Mouse (Mus musculus): ENCODE measurements around the gene Lgi4. TPM values are rescaled to one million over a fixed set of nuclear protein-coding genes. Genes with fewer than 3 reads are reported as not detected.

The Lgi4 gene
- polyA plus RNA-seq, 1 experiment: not detected

DNA sequence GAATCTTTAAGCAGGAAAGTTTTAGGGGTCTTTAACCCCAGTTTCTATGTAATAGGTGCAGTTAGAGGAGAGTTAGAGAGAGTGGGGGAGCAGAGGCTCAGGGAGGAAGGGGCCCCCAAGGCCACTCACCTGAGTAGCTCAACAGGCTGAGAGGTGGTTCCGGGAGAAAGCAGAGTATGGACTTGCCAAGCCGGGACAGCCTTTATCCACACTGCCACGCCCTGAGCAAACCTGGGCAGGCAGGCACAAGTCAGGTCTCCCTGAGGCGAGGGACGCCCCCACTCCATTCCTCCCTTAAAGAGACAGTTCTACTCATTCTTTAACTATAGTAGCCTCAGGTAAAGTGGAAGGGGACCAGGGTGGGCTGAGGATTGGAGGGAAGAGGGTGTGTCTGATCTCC lies 17.4 kb downstream of the Lgi4 start, which contains the start of gene Fxyd3:
Gene Fxyd3, minus strand, starts transcription at position 213 of the 400 bp plus-strand sequence.
- H3K36me3 ChIP-seq (ENCODE audit: control insufficient read depth, insufficient read depth): no peaks in the 10 kb centered on the region
- no peak within 1 kb of the TSS for H3K4me3 ChIP-seq
- TF ChIP-seq POLR2AphosphoS2 (IDR thresholded peaks at IDR 0.05; ENCODE audit: insufficient read length, low read depth): no peak
- no peak for TF ChIP-seq REST (IDR thresholded peaks at IDR 0.05; ENCODE audit: insufficient read depth, insufficient read length)
- no peak for TF ChIP-seq TCF12 (IDR thresholded peaks at IDR 0.05; ENCODE audit: insufficient read depth, poor library complexity, severe bottlenecking)
- TF ChIP-seq SRF (IDR thresholded peaks at IDR 0.05; ENCODE audit: control insufficient read depth, insufficient read length, low read depth): no peak
- TF ChIP-seq MYOD1 (IDR thresholded peaks at IDR 0.05; ENCODE audit: control insufficient read depth in 1 of 3, insufficient read length in 2 of 3, low read depth in 2 of 3): no peak
- no peak for TF ChIP-seq POLR2A (IDR thresholded peaks at IDR 0.05; ENCODE audit: insufficient read length, low read depth)
- TF ChIP-seq CEBPB (IDR thresholded peaks at IDR 0.05; ENCODE audit: insufficient read depth, poor library complexity, severe bottlenecking): no peak
- TF ChIP-seq USF1 (IDR thresholded peaks at IDR 0.05; ENCODE audit: low read depth): no peak
- no peak for TF ChIP-seq E2F4 (IDR thresholded peaks at IDR 0.05; ENCODE audit: insufficient read depth)
- no peak for TF ChIP-seq MYOG (IDR thresholded peaks at IDR 0.05; ENCODE audit: control insufficient read depth in 1 of 3, insufficient read depth in 1 of 3, insufficient read length in 2 of 3, low read depth in 2 of 3)
- no peak for TF ChIP-seq MAX (IDR thresholded peaks at IDR 0.05; ENCODE audit: low read depth)
- H3K27me3 ChIP-seq (ENCODE audit: control insufficient read depth, insufficient read depth, insufficient read length): peaks cover 9% of the 10 kb centered on the region
- H3K79me2 ChIP-seq (ENCODE audit: control insufficient read depth, insufficient read depth): no peaks in the 10 kb centered on the region
- no peak within 1 kb of the TSS for H3K4me2 ChIP-seq (ENCODE audit: low read depth)
- no peak within 1 kb of the TSS for H3ac ChIP-seq (ENCODE audit: control insufficient read depth, insufficient read length)

GRCm38 (mm10) chr7:31077470-31077869 lies 18.3 kb downstream of the Lgi4 start:
- no peaks in the 10 kb centered on the region for H3K36me3 ChIP-seq (ENCODE audit: control insufficient read depth, insufficient read depth)
- TF ChIP-seq E2F4 (IDR thresholded peaks at IDR 0.05; ENCODE audit: insufficient read depth): no peak
- no peaks in the 10 kb centered on the region for H3K79me2 ChIP-seq (ENCODE audit: control insufficient read depth, insufficient read depth)
- H3K4me2 ChIP-seq (ENCODE audit: low read depth): no peak overlapping the region
- no peak overlapping the region for H3ac ChIP-seq (ENCODE audit: control insufficient read depth, insufficient read length)
- H3K27me3 ChIP-seq (ENCODE audit: control insufficient read depth, insufficient read depth, insufficient read length): peaks cover 9% of the 10 kb centered on the region
- H3K4me3 ChIP-seq: no peak overlapping the region

- no peak overlapping the region for H3K4me3 ChIP-seq
- no peaks in the 10 kb centered on the region for H3K79me2 ChIP-seq (ENCODE audit: control insufficient read depth, insufficient read depth)
- no peaks in the 10 kb centered on the region for H3K36me3 ChIP-seq (ENCODE audit: control insufficient read depth, insufficient read depth)
- no peak overlapping the region for H3K4me2 ChIP-seq (ENCODE audit: low read depth)
- no peak for TF ChIP-seq SRF (IDR thresholded peaks at IDR 0.05; ENCODE audit: control insufficient read depth, insufficient read length, low read depth)
- no peak overlapping the region for H3ac ChIP-seq (ENCODE audit: control insufficient read depth, insufficient read length)
- peaks cover 9% of the 10 kb centered on the region for H3K27me3 ChIP-seq (ENCODE audit: control insufficient read depth, insufficient read depth, insufficient read length)
Measured at GRCm38 (mm10) chr7:31077885-31078445, 18.8 kb downstream of the Lgi4 start.

- H3K4me2 ChIP-seq (ENCODE audit: low read depth): no peak overlapping the region
- H3K79me2 ChIP-seq (ENCODE audit: control insufficient read depth, insufficient read depth): no peaks in the 10 kb centered on the region
- no peaks in the 10 kb centered on the region for H3K36me3 ChIP-seq (ENCODE audit: control insufficient read depth, insufficient read depth)
- TF ChIP-seq USF1 (IDR thresholded peaks at IDR 0.05; ENCODE audit: low read depth): no peak
- TF ChIP-seq CEBPB (IDR thresholded peaks at IDR 0.05; ENCODE audit: insufficient read depth, poor library complexity, severe bottlenecking): no peak
- TF ChIP-seq REST (IDR thresholded peaks at IDR 0.05; ENCODE audit: insufficient read depth, insufficient read length): no peak
- no peak for TF ChIP-seq E2F4 (IDR thresholded peaks at IDR 0.05; ENCODE audit: insufficient read depth)
- TF ChIP-seq TCF12 (IDR thresholded peaks at IDR 0.05; ENCODE audit: insufficient read depth, poor library complexity, severe bottlenecking): no peak
- TF ChIP-seq MYOD1 (IDR thresholded peaks at IDR 0.05; ENCODE audit: control insufficient read depth in 1 of 3, insufficient read length in 2 of 3, low read depth in 2 of 3): no peak
- no peak for TF ChIP-seq SRF (IDR thresholded peaks at IDR 0.05; ENCODE audit: control insufficient read depth, insufficient read length, low read depth)
- no peak for TF ChIP-seq POLR2A (IDR thresholded peaks at IDR 0.05; ENCODE audit: insufficient read length, low read depth)
- TF ChIP-seq POLR2AphosphoS2 (IDR thresholded peaks at IDR 0.05; ENCODE audit: insufficient read length, low read depth): no peak
- TF ChIP-seq MAX (IDR thresholded peaks at IDR 0.05; ENCODE audit: low read depth): no peak
- TF ChIP-seq TCF3 (IDR thresholded peaks at IDR 0.05; ENCODE audit: insufficient read length, low read depth): no peak
- TF ChIP-seq MYOG (IDR thresholded peaks at IDR 0.05; ENCODE audit: control insufficient read depth in 1 of 3, insufficient read depth in 1 of 3, insufficient read length in 2 of 3, low read depth in 2 of 3): no peak
- no peak overlapping the region for H3ac ChIP-seq (ENCODE audit: control insufficient read depth, insufficient read length)
- no peak overlapping the region for H3K4me3 ChIP-seq
- H3K27me3 ChIP-seq (ENCODE audit: control insufficient read depth, insufficient read depth, insufficient read length): peaks cover 9% of the 10 kb centered on the region
Measured at GRCm38 (mm10) chr7:31079670-31080069, 20.5 kb downstream of the Lgi4 start.

DNA sequence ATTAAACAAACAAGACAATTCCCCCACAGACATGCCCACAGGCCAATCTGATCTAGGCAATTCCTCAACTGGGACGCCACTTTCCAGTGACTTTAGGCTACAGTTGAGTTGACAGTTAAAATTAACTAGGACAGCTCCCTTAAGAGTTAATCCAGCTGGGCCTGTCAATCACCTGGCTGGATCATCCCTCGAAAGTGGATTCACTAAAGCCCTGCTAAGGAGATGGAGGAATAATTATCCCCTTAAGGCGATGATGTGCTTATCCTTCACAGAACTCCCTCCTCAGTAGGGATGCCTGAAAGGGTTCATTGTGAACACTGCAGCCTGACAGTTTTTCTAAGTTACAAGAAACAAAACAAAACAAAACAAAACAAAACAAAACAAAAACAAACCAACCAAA lies 21.5 kb downstream of the Lgi4 start:
- Histone ChIP-seq H3ac (ENCODE audit: control insufficient read depth, insufficient read length) (no peak overlapping the region), H3K4me3 (no peak overlapping the region), H3K4me2 (ENCODE audit: low read depth) (no peak overlapping the region), H3K36me3 (ENCODE audit: control insufficient read depth, insufficient read depth) (no peaks in the 10 kb centered on the region), H3K27me3 (ENCODE audit: control insufficient read depth, insufficient read depth, insufficient read length) (peaks cover 9% of the 10 kb centered on the region), H3K79me2 (ENCODE audit: control insufficient read depth, insufficient read depth) (no peaks in the 10 kb centered on the region)
- no peak for TF ChIP-seq MYOD1 (IDR thresholded peaks at IDR 0.05; ENCODE audit: control insufficient read depth in 1 of 3, insufficient read length in 2 of 3, low read depth in 2 of 3)
- TF ChIP-seq REST (IDR thresholded peaks at IDR 0.05; ENCODE audit: insufficient read depth, insufficient read length): no peak
- no peak for TF ChIP-seq CEBPB (IDR thresholded peaks at IDR 0.05; ENCODE audit: insufficient read depth, poor library complexity, severe bottlenecking)
- TF ChIP-seq E2F4 (IDR thresholded peaks at IDR 0.05; ENCODE audit: insufficient read depth): no peak
- TF ChIP-seq SRF (IDR thresholded peaks at IDR 0.05; ENCODE audit: control insufficient read depth, insufficient read length, low read depth): no peak
- no peak for TF ChIP-seq TCF3 (IDR thresholded peaks at IDR 0.05; ENCODE audit: insufficient read length, low read depth)
- no peak for TF ChIP-seq POLR2AphosphoS2 (IDR thresholded peaks at IDR 0.05; ENCODE audit: insufficient read length, low read depth)
- TF ChIP-seq TCF12 (IDR thresholded peaks at IDR 0.05; ENCODE audit: insufficient read depth, poor library complexity, severe bottlenecking): no peak
- TF ChIP-seq MAX (IDR thresholded peaks at IDR 0.05; ENCODE audit: low read depth): no peak
- TF ChIP-seq POLR2A (IDR thresholded peaks at IDR 0.05; ENCODE audit: insufficient read length, low read depth): no peak
- TF ChIP-seq MYOG (IDR thresholded peaks at IDR 0.05; ENCODE audit: control insufficient read depth in 1 of 3, insufficient read depth in 1 of 3, insufficient read length in 2 of 3, low read depth in 2 of 3): no peak
- TF ChIP-seq USF1 (IDR thresholded peaks at IDR 0.05; ENCODE audit: low read depth): no peak
